Mouse (Mus musculus): ENCODE data around the gene Tgfb1i1. TPM values are rescaled to one million over a fixed set of nuclear protein-coding genes. Genes with fewer than 3 reads are reported as not detected.

Gene Tgfb1i1
- 0.70 and 1.2 TPM in 2 replicates for total RNA-seq (2017)

- no peak for ATAC-seq (ENCODE audit: extremely low read depth, insufficient number of reproducible peaks, low FRiP score, poor library complexity, severe bottlenecking)
Observed at GRCm38 (mm10) chr7:128246496-128247391, at the start of gene Tgfb1i1. Tgfb1i1 (plus strand) TSS chr7:128246812.

GRCm38 (mm10) chr7:128201607-128202006 is 45.0 kb upstream of the Tgfb1i1 start:
- no peak for ATAC-seq (ENCODE audit: extremely low read depth, insufficient number of reproducible peaks, low FRiP score, poor library complexity, severe bottlenecking)

GRCm38 (mm10) chr7:128203071-128203470 is 43.5 kb upstream of the Tgfb1i1 start:
- no peak for ATAC-seq (ENCODE audit: extremely low read depth, insufficient number of reproducible peaks, low FRiP score, poor library complexity, severe bottlenecking)

- no peak for ATAC-seq (ENCODE audit: extremely low read depth, insufficient number of reproducible peaks, low FRiP score, poor library complexity, severe bottlenecking)
Observed at GRCm38 (mm10) chr7:128204179-128204578, 42.4 kb upstream of the Tgfb1i1 start.

- no peak for ATAC-seq (ENCODE audit: extremely low read depth, insufficient number of reproducible peaks, low FRiP score, poor library complexity, severe bottlenecking)
Observed at GRCm38 (mm10) chr7:128205695-128206094, 40.9 kb upstream of the Tgfb1i1 start.

GRCm38 (mm10) chr7:128206152-128206551 is 40.5 kb upstream of the Tgfb1i1 start, which contains the start of gene Cox6a2:
Cox6a2 (minus strand) TSS chr7:128206387.
- no peak for ATAC-seq (ENCODE audit: extremely low read depth, insufficient number of reproducible peaks, low FRiP score, poor library complexity, severe bottlenecking)

- peak; percentile 80 for ATAC-seq (ENCODE audit: extremely low read depth, insufficient number of reproducible peaks, low FRiP score, poor library complexity, severe bottlenecking)
Observed at GRCm38 (mm10) chr7:128208187-128208586, 38.4 kb upstream of the Tgfb1i1 start.

GRCm38 (mm10) chr7:128209826-128210225 is 36.8 kb upstream of the Tgfb1i1 start:
- ATAC-seq (ENCODE audit: extremely low read depth, insufficient number of reproducible peaks, low FRiP score, poor library complexity, severe bottlenecking) = no peak

- no peak for ATAC-seq (ENCODE audit: extremely low read depth, insufficient number of reproducible peaks, low FRiP score, poor library complexity, severe bottlenecking)
Observed at GRCm38 (mm10) chr7:128219952-128220351, 26.7 kb upstream of the Tgfb1i1 start.

GRCm38 (mm10) chr7:128220936-128221335 is 25.7 kb upstream of the Tgfb1i1 start:
- no peak for ATAC-seq (ENCODE audit: extremely low read depth, insufficient number of reproducible peaks, low FRiP score, poor library complexity, severe bottlenecking)

- ATAC-seq (ENCODE audit: extremely low read depth, insufficient number of reproducible peaks, low FRiP score, poor library complexity, severe bottlenecking) = no peak
Observed at GRCm38 (mm10) chr7:128231741-128232140, 14.9 kb upstream of the Tgfb1i1 start.

- no peak for ATAC-seq (ENCODE audit: extremely low read depth, insufficient number of reproducible peaks, low FRiP score, poor library complexity, severe bottlenecking)
Observed at GRCm38 (mm10) chr7:128234796-128235195, 11.8 kb upstream of the Tgfb1i1 start.

- ATAC-seq (ENCODE audit: extremely low read depth, insufficient number of reproducible peaks, low FRiP score, poor library complexity, severe bottlenecking) = no peak
Observed at GRCm38 (mm10) chr7:128235481-128235880, 11.1 kb upstream of the Tgfb1i1 start.

- ATAC-seq (ENCODE audit: extremely low read depth, insufficient number of reproducible peaks, low FRiP score, poor library complexity, severe bottlenecking) = no peak
Observed at GRCm38 (mm10) chr7:128236426-128236825, 10.2 kb upstream of the Tgfb1i1 start.

- ATAC-seq (ENCODE audit: extremely low read depth, insufficient number of reproducible peaks, low FRiP score, poor library complexity, severe bottlenecking) = no peak
Observed at GRCm38 (mm10) chr7:128236856-128237592, 9.6 kb upstream of the Tgfb1i1 start, which contains the start of gene Armc5. Armc5 (plus strand) TSS chr7:128237342.

GRCm38 (mm10) chr7:128237593-128237926 is 9.1 kb upstream of the Tgfb1i1 start:
- ATAC-seq (ENCODE audit: extremely low read depth, insufficient number of reproducible peaks, low FRiP score, poor library complexity, severe bottlenecking) = no peak

GRCm38 (mm10) chr7:128237927-128238778 is 8.5 kb upstream of the Tgfb1i1 start, which contains the start of gene 9130023H24Rik:
9130023H24Rik (minus strand) TSS chr7:128238031.
- ATAC-seq (ENCODE audit: extremely low read depth, insufficient number of reproducible peaks, low FRiP score, poor library complexity, severe bottlenecking) = peak; percentile 74

- no peak for ATAC-seq (ENCODE audit: extremely low read depth, insufficient number of reproducible peaks, low FRiP score, poor library complexity, severe bottlenecking)
Observed at GRCm38 (mm10) chr7:128238991-128239390, 7.6 kb upstream of the Tgfb1i1 start.

All from neutrophil, adult 5-6 weeks (primary cell).